Mouse (Mus musculus) limb, embryonic 14.5 days (tissue): Measurements from ENCODE around the gene Itga3. TPM values are rescaled to one million over a fixed set of nuclear protein-coding genes. Genes with fewer than 3 reads are reported as not detected.

Source experiments
- ATAC-seq: fragments of 200-750 bp; cut with Nextera tagmentation; 2 replicates; pipeline ENCODE4 v1.8.0; 2017; ENCODE audit warnings: low read depth, moderate number of reproducible peaks, moderate TSS enrichment; ENCODE audit not compliant: low FRiP score
- DNase-seq: peaks from one replicate; pipeline ENCODE4 v3.0.0-alpha.2; 2015; ENCODE audit warnings: low spot score
- H3K27ac ChIP-seq: fragments of 300-500 bp; sonication (generic); replicated peaks from 2 replicates; pipeline ENCODE4 v1.5.1; 2014; ENCODE audit warnings: low read depth, mild to moderate bottlenecking, low read length, moderate library complexity, mixed read lengths
- H3K27me3 ChIP-seq: fragments of 300-500 bp; sonication (generic); 2 replicates; pipeline ENCODE4 v1.6.1; 2014; ENCODE audit warnings: low read length, mixed read lengths; ENCODE audit not compliant: control insufficient read depth, insufficient read depth
- H3K36me3 ChIP-seq: fragments of 300-500 bp; sonication (generic); 2 replicates; pipeline ENCODE4 v1.6.1; 2014; ENCODE audit warnings: mild to moderate bottlenecking, low read length, moderate library complexity, mixed read lengths; ENCODE audit not compliant: control insufficient read depth, insufficient read depth
- H3K4me1 ChIP-seq: fragments of 300-500 bp; sonication (generic); 2 replicates; pipeline ENCODE4 v1.6.1; 2014; ENCODE audit warnings: antibody characterized with exemption, low read length, mixed read lengths; ENCODE audit not compliant: control insufficient read depth, insufficient read depth
- H3K4me2 ChIP-seq: fragments of 300-500 bp; sonication (generic); replicated peaks from 2 replicates; pipeline ENCODE4 v1.6.1; 2014; ENCODE audit warnings: low read depth, mild to moderate bottlenecking, low read length, moderate library complexity; ENCODE audit not compliant: severe bottlenecking
- H3K4me3 ChIP-seq: fragments of 300-500 bp; sonication (generic); replicated peaks from 2 replicates; pipeline ENCODE4 v1.5.1; 2014; ENCODE audit warnings: low read length
- H3K9ac ChIP-seq: fragments of 300-500 bp; sonication (generic); 2 replicates; pipeline ENCODE4 v1.6.1; 2014; ENCODE audit warnings: mild to moderate bottlenecking, low read depth, low read length, moderate library complexity; ENCODE audit not compliant: severe bottlenecking
- H3K9me3 ChIP-seq: fragments of 300-500 bp; sonication (generic); 2 replicates; pipeline ENCODE4 v1.6.1; 2016; ENCODE audit warnings: low read length; ENCODE audit not compliant: control insufficient read depth
- POLR2A ChIP-seq: fragments of 200-500 bp; IDR thresholded peaks from 2 replicates; pipeline ENCODE4 v1.8.0; 2012; ENCODE audit warnings: inconsistent platforms, mild to moderate bottlenecking, moderate library complexity, borderline replicate concordance; ENCODE audit not compliant: insufficient read depth, insufficient read length; ENCODE audit errors: extremely low read depth
- WGBS: fragments of 180-500 bp; shearing (Covaris S2); extraction: QIAGEN DNeasy Blood & Tissue Kit; methylation state at CpG from one replicate; pipeline ENCODE4 v1.1.7; 2014; 5-methylcytosine and 5-hydroxymethylcytosine counted together
- polyA plus RNA-seq, 2 experiments: library from polyadenylated mRNA; depleted of rRNA in 1 of 2; stranded (reverse) in 1 of 2; unstranded in 1 of 2; fragments of >200 nt; fragmentation: Nextera tagmentation in 1 of 2; extraction: Ambion mirVana in 1 of 2; gene quantifications; 2 replicates each; pipeline versions ENCODE4 v1.2.1 to v1.2.3; 2012 to 2014

Gene Itga3
- polyA plus RNA-seq, 2 experiments: 8.6 to 12.7 TPM

DNA sequence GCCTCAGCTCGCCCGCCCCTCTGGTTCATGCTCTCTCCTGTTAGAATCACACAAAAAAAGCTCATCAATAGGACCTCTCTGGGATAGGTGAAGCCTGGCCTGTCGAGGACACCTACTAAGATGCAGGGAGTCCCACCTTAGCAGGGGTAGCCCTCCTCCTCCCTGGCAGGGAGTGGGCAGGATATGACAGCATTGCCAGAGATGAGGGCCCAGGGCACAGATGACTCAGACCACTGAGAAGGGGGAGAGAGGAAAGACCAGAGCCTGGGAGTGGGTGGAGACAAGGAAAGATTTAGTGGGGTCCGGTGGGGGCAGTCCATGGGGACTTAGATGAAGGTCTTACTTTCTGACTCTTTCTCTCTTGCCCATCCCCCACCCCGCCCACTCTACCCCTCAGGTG, 9.6 kb upstream of the Itga3 start:
- 58% methylated on average over 5 of the region's 5 CpGs for WGBS

DNA sequence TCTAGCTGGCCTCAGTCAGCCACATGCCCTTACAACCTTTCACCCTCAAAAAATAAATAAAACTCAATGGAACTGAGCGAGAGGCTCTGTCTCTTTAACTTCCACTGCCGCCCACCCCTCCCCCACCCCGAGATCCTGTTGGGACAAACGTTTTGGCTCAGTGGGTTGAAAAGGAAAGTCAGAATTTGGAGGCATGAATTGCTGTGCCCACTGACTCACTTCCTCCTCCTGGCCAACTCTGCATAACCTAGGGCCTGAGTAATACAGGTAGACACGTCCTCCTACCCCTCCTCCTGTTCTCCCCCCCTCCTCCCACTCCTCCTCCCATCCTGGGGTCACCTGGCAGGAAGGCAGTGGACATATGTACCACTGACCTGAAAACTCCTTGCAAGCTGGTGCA, 9.1 kb upstream of the Itga3 start:
- no peak for TF ChIP-seq POLR2A
- ATAC-seq: no peak
- Histone ChIP-seq H3K36me3 (no peaks in the 10 kb centered on the region), H3K9me3 (no peaks in the 10 kb centered on the region), H3K9ac (no peak overlapping the region), H3K27me3 (no peaks in the 10 kb centered on the region), H3K4me1 (peaks cover 3% of the 10 kb centered on the region; the same call in 1 of the 2 replicates), H3K4me2 (no peak overlapping the region), H3K4me3 (no peak overlapping the region), H3K27ac (no peak overlapping the region)
- DNase-seq: no peak
- WGBS: 23% methylated on average over 5 of the region's 5 CpGs

More for the DNA sequence above, 9.6 kb upstream of the Itga3 start:
- no peaks in the 10 kb centered on the region for H3K36me3 ChIP-seq
- no peak overlapping the region for H3K4me3 ChIP-seq
- ATAC-seq: no peak
- DNase-seq: no peak
- H3K9me3 ChIP-seq: no peaks in the 10 kb centered on the region
- H3K27ac ChIP-seq: no peak overlapping the region
- no peaks in the 10 kb centered on the region for H3K27me3 ChIP-seq
- H3K4me2 ChIP-seq: no peak overlapping the region
- TF ChIP-seq POLR2A: no peak
- H3K9ac ChIP-seq: no peak overlapping the region
- peaks cover 3% of the 10 kb centered on the region; the same call in 1 of the 2 replicates for H3K4me1 ChIP-seq

DNA sequence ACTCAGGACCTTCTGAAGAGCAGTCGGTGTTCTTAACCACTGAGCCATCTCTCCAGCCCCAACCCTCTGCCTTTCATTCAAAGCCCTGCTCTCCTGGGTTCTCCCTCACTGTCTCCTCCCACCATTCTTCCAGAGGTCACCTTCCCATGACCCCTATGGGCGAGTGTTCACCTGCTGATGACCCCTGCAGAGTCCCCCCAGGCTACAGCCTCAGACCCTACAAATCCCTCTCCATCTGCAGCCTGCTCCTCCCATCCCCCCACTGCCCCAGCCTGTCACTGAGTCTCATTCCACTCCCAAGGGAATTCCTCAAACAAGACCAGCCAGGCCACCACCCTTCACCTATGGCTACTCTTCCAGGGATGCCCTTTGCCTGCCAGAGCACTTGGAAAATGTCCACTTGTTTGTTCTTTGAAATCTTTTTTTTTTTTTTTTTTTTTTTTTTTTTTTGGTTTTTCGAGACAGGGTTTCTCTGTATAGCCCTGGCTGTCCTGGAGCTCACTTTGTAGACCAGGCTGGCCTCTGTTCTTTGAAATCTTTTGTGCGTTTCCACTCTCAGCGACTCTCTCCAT, 8.3 kb upstream of the Itga3 start:
- H3K4me2 ChIP-seq: no peak overlapping the region
- no peak overlapping the region for H3K4me3 ChIP-seq
- no peak for TF ChIP-seq POLR2A
- ATAC-seq (no peak), DNase-seq (no peak)
- H3K36me3 ChIP-seq: no peaks in the 10 kb centered on the region
- H3K27ac ChIP-seq: no peak overlapping the region
- WGBS: 52% methylated on average over 5 of the region's 5 CpGs
- H3K9ac ChIP-seq: no peak overlapping the region
- no peaks in the 10 kb centered on the region for H3K9me3 ChIP-seq
- H3K27me3 ChIP-seq: no peaks in the 10 kb centered on the region
- peaks cover 3% of the 10 kb centered on the region; the same call in 1 of the 2 replicates for H3K4me1 ChIP-seq

DNA sequence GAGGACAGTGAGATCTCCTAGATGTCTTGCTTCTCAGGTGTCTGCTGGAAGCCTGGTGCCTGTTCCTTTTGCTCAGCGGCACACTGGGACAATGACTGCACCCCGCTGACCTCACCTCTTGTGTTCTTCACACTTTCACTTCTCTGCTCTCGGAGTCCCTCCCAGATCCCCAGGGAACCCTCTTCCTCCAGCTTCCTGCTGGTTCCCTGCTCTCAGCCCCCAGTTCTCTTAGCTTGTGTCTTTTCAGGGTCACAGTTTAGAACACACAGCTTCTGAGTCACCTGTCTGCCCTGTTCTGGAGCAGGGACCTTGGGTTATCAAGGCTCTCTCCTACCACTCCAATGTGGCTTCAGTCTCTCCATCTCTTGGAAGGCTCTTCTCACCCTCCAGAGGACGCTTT, 7.6 kb upstream of the Itga3 start:
- TF ChIP-seq POLR2A: no peak
- H3K4me2 ChIP-seq: no peak overlapping the region
- ATAC-seq (no peak), DNase-seq (no peak)
- no peak overlapping the region for H3K4me3 ChIP-seq
- WGBS: 28% methylated on average over 4 of the region's 4 CpGs
- H3K36me3 ChIP-seq: no peaks in the 10 kb centered on the region
- H3K27ac ChIP-seq: no peak overlapping the region
- peaks cover 3% of the 10 kb centered on the region; the same call in 1 of the 2 replicates for H3K4me1 ChIP-seq
- H3K9me3 ChIP-seq: no peaks in the 10 kb centered on the region
- H3K9ac ChIP-seq: no peak overlapping the region
- no peaks in the 10 kb centered on the region for H3K27me3 ChIP-seq

DNA sequence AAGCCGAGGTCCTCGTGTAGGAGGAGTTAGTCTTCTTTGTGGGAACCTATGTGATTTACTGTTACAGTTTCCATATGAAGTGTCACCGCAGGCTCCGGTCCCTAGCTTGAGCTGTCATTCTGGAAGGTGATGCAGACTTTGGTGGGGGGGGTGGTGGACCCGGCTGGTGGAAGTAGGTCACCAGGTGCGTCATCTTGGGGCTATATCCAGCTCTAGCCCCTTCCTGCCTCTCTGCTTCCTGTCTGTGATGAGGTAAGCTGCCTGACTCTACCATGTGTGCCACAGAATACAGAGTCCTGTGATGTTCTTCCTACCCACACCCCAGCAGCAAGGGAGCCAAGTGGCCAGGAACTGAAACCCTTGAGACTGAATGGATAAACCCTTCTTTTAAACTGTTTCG, 6.3 kb upstream of the Itga3 start:
- no peaks in the 10 kb centered on the region for H3K36me3 ChIP-seq
- H3K9ac ChIP-seq: no peak overlapping the region
- 84% methylated on average over 7 of the region's 7 CpGs for WGBS
- H3K4me2 ChIP-seq: no peak overlapping the region
- peaks cover 7% of the 10 kb centered on the region for H3K27me3 ChIP-seq
- H3K9me3 ChIP-seq: no peaks in the 10 kb centered on the region
- H3K4me1 ChIP-seq: peaks cover 3% of the 10 kb centered on the region; the same call in 1 of the 2 replicates
- no peak overlapping the region for H3K4me3 ChIP-seq
- DNase-seq (no peak), ATAC-seq (no peak)
- H3K27ac ChIP-seq: no peak overlapping the region
- TF ChIP-seq POLR2A: no peak
